Mouse (Mus musculus) heart, adult 2 months (tissue): Measurements from ENCODE around the gene Fgfr2. TPM values are rescaled to one million over a fixed set of nuclear protein-coding genes. Genes with fewer than 3 reads are reported as not detected.

Experiments used
- DNase-seq, 2 experiments: peaks; one replicate each; pipeline ENCODE4 v3.0.0; 2021
- H3K27ac ChIP-seq: fragments of 200-600 bp; 2 replicates; pipeline ENCODE4 v1.8.1; 2022
- H3K27me3 ChIP-seq: fragments of 200-500 bp; 2 replicates; pipeline ENCODE4 v1.6.1; 2012; ENCODE audit warnings: mild to moderate bottlenecking, low read length, inconsistent platforms, mixed read lengths; ENCODE audit not compliant: control insufficient read depth, insufficient read depth
- H3K36me3 ChIP-seq: fragments of 200-500 bp; 2 replicates; pipeline ENCODE4 v1.6.1; 2012; ENCODE audit warnings: low read length, inconsistent platforms; ENCODE audit not compliant: control insufficient read depth, insufficient read depth
- H3K4me1 ChIP-seq: fragments of 200-500 bp; 2 replicates; pipeline ENCODE4 v1.6.1; 2011; ENCODE audit warnings: low read length; ENCODE audit not compliant: control insufficient read depth, insufficient read depth
- H3K4me3 ChIP-seq: fragments of 200-600 bp; 2 replicates; pipeline ENCODE4 v1.8.1; 2022
- H3K79me2 ChIP-seq: fragments of 200-500 bp; replicated peaks from 2 replicates; pipeline ENCODE4 v1.6.1; 2012; ENCODE audit warnings: mild to moderate bottlenecking, inconsistent platforms, low read length, moderate library complexity, mixed read lengths; ENCODE audit not compliant: control insufficient read depth, insufficient read depth
- H3K9ac ChIP-seq: fragments of 200-500 bp; 2 replicates; pipeline ENCODE4 v1.6.1; 2012; ENCODE audit warnings: low read depth, mild to moderate bottlenecking, control low read depth, inconsistent platforms, low read length, mixed read lengths
- CTCF ChIP-seq: fragments of 200-600 bp; IDR thresholded peaks from 2 replicates; pipeline ENCODE4 v1.8.1; 2022; ENCODE audit warnings: antibody characterized with exemption, mild to moderate bottlenecking, moderate library complexity
- EP300 ChIP-seq: fragments of 200-500 bp; IDR thresholded peaks from 2 replicates; pipeline ENCODE4 v1.6.1; 2011; ENCODE audit warnings: low read depth, low read length, control low read depth; ENCODE audit not compliant: insufficient read depth
- POLR2A ChIP-seq: fragments of 200-500 bp; IDR thresholded peaks from 2 replicates; pipeline ENCODE4 v1.6.1; 2011; ENCODE audit warnings: mild to moderate bottlenecking, low read depth, low read length, control low read depth; ENCODE audit not compliant: insufficient read depth
- WGBS: fragments of 180-500 bp; shearing (Covaris S2); methylation state at CpG from one replicate; pipeline ENCODE4 v1.1.7; 2018; 5-methylcytosine and 5-hydroxymethylcytosine counted together
- intact Hi-C: fragments of 180-260 bp; cut with DNase I; formaldehyde crosslinking; loops from one replicate; pipeline ENCODE4 v1.15.1; 2025
- polyA plus RNA-seq: library from polyadenylated mRNA; depleted of rRNA; stranded (reverse); fragments of >200 nt; gene quantifications from 2 replicates; pipeline ENCODE4 v1.2.3, GENCODE M21; 2012
- total RNA-seq, 2 experiments: library from RNA; stranded (reverse); gene quantifications; 2 replicates each; pipeline ENCODE4 v1.2.3; 2021

The Fgfr2 gene
- total and polyA plus RNA-seq, 3 experiments, result 1.1 to 2.0 (median 1.3) TPM

DNA sequence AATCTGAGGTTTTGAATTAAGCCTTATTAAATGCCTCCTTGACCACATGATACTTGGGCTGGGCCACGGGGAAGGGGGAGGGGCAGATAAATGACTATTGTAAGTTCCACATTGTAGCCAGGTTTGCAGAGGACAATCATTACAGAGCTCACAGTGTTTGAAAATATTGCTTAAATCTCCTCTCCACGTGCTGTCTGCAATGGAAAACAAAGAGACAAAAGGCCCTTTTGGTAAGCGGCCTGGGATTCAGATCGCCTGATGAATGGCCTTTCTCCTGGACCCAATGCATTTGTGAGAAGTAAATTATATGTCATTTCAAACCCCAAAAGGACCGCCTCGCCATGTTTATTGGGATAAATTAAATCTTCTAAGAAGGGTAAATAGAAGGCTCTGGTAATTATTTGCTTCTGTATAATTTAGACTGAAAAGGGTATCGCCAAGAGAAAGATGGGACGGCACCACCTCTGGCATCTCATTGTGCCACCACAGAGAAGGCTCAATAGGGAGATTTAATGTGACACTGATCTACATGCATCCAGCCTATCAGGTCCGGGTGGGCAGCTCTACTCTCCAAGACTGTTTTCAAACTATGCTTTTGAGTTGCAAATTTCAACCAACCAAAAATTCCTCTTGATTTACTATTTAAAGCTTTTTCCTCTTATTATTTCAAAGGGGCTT lies 1317.5 kb downstream of the Fgfr2 start:
- no peaks in the 10 kb centered on the region for H3K36me3 ChIP-seq
- intact Hi-C loops, result no loop called here
- no peak overlapping the region for H3K9ac ChIP-seq
- no peak for DNase-seq
- H3K27me3 ChIP-seq, result no peaks in the 10 kb centered on the region
- no peak overlapping the region for H3K4me3 ChIP-seq
- H3K27ac ChIP-seq, result no peak overlapping the region
- TF ChIP-seq CTCF (no peak), POLR2A (no peak), EP300 (no peak)
- WGBS, result 83% methylated on average over 9 of the region's 9 CpGs
- no peaks in the 10 kb centered on the region for H3K79me2 ChIP-seq
- no peaks in the 10 kb centered on the region for H3K4me1 ChIP-seq

DNA sequence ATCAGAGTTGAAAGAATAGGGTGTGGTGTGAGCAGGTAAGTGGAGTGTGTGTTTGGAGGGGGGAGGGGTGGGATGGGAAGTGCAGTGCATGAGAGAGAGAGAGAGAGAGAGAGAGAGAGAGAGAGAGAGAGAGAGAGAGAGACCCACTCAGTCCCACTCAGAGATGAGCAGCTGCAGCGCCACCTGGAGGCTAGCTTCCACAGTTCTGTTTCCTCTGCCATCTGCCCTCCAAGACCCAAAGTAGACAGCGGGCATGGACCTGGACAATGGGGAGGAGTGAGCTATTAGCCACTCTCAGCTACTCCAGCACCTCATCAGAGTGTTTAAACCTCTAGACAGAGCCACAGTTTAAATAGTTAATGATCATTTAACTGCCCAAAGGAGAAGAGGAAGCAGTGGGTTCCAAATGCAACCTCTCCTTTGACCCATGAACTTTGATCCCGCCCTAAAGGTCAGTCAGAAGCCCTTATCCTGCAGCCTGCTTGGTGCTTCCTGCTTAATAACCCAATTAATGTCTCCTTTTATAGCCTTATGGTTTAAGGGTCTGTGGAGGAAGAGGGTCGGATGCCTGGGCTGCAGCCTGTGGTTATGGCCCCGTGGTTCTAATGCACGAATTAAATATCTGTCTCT lies 1322.6 kb downstream of the Fgfr2 start:
- 71% methylated on average over 6 of the region's 6 CpGs for WGBS
- intact Hi-C loops, result no loop called here
- TF ChIP-seq POLR2A, result no peak
- TF ChIP-seq CTCF, result peak; percentile 15; the same call in 1 of the 2 replicates

DNA sequence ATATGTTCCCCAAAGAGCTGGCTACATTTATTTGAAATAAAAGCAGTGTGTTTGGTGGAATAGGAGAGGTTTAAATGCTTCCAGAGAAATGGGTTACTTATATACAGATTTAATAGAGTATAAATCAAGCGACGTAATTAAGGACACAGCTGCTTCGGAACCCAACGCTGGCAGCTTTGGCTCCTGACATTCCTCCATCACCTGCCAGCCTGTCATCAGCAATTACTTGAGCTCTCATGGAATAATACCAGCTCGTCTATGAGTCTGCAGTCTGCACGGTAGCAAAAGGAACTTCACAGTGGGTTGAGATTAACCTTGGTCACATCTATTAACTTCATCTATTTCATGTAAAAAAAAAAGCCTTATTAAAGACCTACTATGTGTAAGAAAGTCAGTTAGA lies 1326.0 kb downstream of the Fgfr2 start:
- intact Hi-C loops, result no loop called here
- Histone ChIP-seq H3K27ac (no peak overlapping the region), H3K79me2 (no peaks in the 10 kb centered on the region), H3K4me3 (no peak overlapping the region), H3K36me3 (no peaks in the 10 kb centered on the region), H3K27me3 (no peaks in the 10 kb centered on the region), H3K4me1 (no peaks in the 10 kb centered on the region), H3K9ac (no peak overlapping the region)
- DNase-seq, result no peak
- 49% methylated on average over 6 of the region's 6 CpGs for WGBS
- no peak for TF ChIP-seq POLR2A
- no peak for TF ChIP-seq EP300
- no peak for TF ChIP-seq CTCF

More for the DNA sequence above, 1322.6 kb downstream of the Fgfr2 start:
- Histone ChIP-seq H3K27me3 (no peaks in the 10 kb centered on the region), H3K9ac (no peak overlapping the region), H3K4me3 (no peak overlapping the region), H3K36me3 (no peaks in the 10 kb centered on the region), H3K79me2 (no peaks in the 10 kb centered on the region), H3K27ac (no peak overlapping the region), H3K4me1 (no peaks in the 10 kb centered on the region)
- DNase-seq, result no peak

DNA sequence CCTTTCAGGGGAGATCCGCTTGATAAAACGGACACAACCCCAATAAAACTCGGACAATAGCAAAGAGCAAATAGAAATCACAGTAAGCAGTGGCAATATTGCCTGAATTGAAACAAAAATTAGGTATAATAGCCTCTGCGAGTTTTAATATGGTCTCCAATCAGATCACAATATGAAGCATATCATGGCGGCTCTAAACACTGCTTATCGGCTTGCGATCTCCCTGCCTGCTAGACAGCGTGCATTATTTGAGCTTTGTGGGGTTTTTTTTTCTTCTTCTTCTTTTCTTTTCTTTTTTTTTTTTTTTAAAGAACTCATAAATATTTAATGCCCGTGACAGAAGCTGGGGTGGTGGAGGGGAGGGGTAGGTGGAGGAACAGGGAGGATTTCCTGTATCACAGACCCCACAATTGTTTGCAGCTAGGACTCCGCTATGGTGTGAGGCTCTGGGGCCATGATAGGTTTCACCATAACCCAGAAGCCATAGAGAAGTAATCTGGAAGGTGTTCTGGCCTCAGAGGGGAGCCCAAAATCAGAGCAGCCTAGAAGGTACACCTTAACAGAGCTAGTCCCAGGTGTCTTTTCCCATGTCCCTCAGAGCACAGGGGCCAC lies 1334.4 kb downstream of the Fgfr2 start:
- TF ChIP-seq POLR2A, result no peak
- H3K27ac ChIP-seq, result no peak overlapping the region
- no peak for DNase-seq
- no peaks in the 10 kb centered on the region for H3K79me2 ChIP-seq
- H3K9ac ChIP-seq, result no peak overlapping the region
- no peak overlapping the region for H3K4me3 ChIP-seq
- no peaks in the 10 kb centered on the region for H3K27me3 ChIP-seq
- no peaks in the 10 kb centered on the region for H3K36me3 ChIP-seq
- no peaks in the 10 kb centered on the region for H3K4me1 ChIP-seq
- 74% methylated on average over 10 of the region's 10 CpGs for WGBS
- intact Hi-C loops, result no loop called here

DNA sequence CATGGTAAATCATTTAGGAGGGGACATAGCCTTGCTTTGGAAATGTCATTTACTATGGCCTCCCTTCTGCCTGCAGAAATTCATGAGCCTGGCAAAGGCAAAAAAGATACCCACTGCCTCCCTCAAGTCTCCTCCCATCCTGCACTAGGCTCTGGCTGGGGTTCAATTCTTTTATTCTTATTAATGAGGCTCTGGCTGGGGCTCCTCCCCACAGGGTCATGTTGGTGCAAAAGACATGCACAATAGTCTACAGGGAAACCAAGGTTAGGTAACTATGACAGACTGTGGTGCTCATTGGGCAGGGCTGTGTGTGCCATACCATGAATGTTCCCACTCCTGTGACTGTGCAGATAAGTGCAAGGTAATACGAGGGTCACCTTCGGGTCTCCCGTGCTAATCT lies 1337.4 kb downstream of the Fgfr2 start:
- Histone ChIP-seq H3K27ac (no peak overlapping the region), H3K4me3 (no peak overlapping the region), H3K9ac (no peak overlapping the region), H3K27me3 (no peaks in the 10 kb centered on the region), H3K36me3 (no peaks in the 10 kb centered on the region), H3K79me2 (no peaks in the 10 kb centered on the region), H3K4me1 (no peaks in the 10 kb centered on the region)
- intact Hi-C loops, result no loop called here
- DNase-seq, result no peak
- WGBS, result 85% methylated on average over 3 of the region's 3 CpGs
- TF ChIP-seq EP300 (no peak), CTCF (no peak), POLR2A (no peak)

DNA sequence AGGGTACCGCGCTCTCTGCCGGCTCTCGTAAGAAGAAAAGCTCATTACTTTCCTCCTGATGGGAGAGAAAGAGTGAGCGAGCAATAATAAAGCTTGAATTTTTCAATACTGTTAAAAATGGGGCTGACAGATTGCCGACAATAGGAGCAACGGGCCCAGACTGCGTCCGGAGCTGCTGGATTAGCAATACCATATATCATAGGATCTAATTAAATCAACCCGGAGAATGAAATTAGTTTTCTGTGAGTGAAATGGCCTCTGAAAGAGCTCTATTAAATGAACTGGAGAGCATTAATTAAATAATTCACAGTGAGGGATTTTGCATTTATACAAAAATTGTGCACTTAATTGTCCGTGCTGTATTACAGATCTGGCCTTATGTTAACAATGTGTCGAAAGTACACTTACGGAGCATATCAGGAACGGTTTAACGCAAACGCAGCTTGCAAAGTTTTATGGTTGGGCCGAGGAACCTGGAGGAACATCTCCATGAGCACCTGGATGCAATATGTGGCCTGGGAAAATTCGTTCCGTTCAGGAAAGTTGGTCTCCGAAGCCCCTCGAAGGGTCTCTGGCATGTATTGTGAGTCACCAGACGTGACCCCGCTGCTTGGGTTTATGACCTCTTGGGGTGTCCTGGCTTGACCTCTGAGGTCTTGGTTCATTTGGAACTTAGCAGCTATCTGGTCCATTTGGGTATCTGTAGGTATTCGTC lies 1344.7 kb downstream of the Fgfr2 start:
- H3K27ac ChIP-seq, result no peak overlapping the region
- H3K4me1 ChIP-seq, result no peaks in the 10 kb centered on the region
- no peaks in the 10 kb centered on the region for H3K79me2 ChIP-seq
- no peak for TF ChIP-seq POLR2A
- WGBS, result 88% methylated on average over 24 of the region's 24 CpGs
- DNase-seq, result no peak
- no peaks in the 10 kb centered on the region for H3K36me3 ChIP-seq
- H3K9ac ChIP-seq, result no peak overlapping the region
- H3K27me3 ChIP-seq, result no peaks in the 10 kb centered on the region
- no peak overlapping the region for H3K4me3 ChIP-seq
- intact Hi-C loops, result no loop called here
